Comparison of ENCODE assay signal across 8 mouse cellular contexts in genomic region chr8:10978377-10978776, GRCm38 (mm10). TPM values are rescaled to one million over a fixed set of nuclear protein-coding genes. Genes with fewer than 3 reads are reported as not detected.
A peak's percentile ranks its signal among the peaks of the same experiment; 100 is the strongest.
DNase-seq lines count a peak whose midpoint lies in the region; ATAC-seq lines count a peak whose summit lies in the region.

No protein-coding gene starts in this region.

- H3K9ac ChIP-seq in embryonic facial prominence, embryonic 14.5 days (ENCODE audit: low read depth, low read length): 0 out of 2 replicates have a peak overlapping the region, but pooled peaks have one; percentile 26

- H3K4me3 ChIP-seq in embryonic facial prominence, embryonic 14.5 days (ENCODE audit: low read depth, low read length): no peak overlapping the region

- WGBS in embryonic facial prominence, embryonic 14.5 days: 40% methylated on average over 20 of the region's 21 CpGs

- ATAC-seq in embryonic facial prominence, embryonic 14.5 days (ENCODE audit: low read depth): no peak

- H3K27ac ChIP-seq in embryonic facial prominence, embryonic 14.5 days (replicated peaks; ENCODE audit: low read depth, low read length): peak overlapping the region; percentile 74

- H3K36me3 ChIP-seq in embryonic facial prominence, embryonic 14.5 days (ENCODE audit: control insufficient read depth, insufficient read depth, low read length): no peaks in the 10 kb centered on the region

- H3K4me1 ChIP-seq in embryonic facial prominence, embryonic 14.5 days (ENCODE audit: control insufficient read depth, insufficient read depth, low read length): peaks cover 37% of the 10 kb centered on the region

- no peaks in the 10 kb centered on the region for H3K9me3 ChIP-seq in embryonic facial prominence, embryonic 14.5 days (ENCODE audit: control insufficient read depth, low read length)

- DNase-seq in retina, postnatal 1 day: peak; percentile 60
- DNase-seq in retina, embryonic 14.5 days (ENCODE audit: low spot score): no peak
- peak; percentile 85 for DNase-seq in embryonic facial prominence, embryonic 14.5 days (ENCODE audit: low spot score)
- DNase-seq in heart, postnatal 36 days: peak; percentile 39 to 45
- DNase-seq in layer of hippocampus, postnatal 10 days (ENCODE audit: low spot score in 2 of 2): peak; percentile 50 to 57
- peak; percentile 84 for DNase-seq in lung, postnatal 14 days
- peak; percentile 48 to 50 for DNase-seq in urinary bladder, adult 18-20 months (ENCODE audit: low spot score in 2 of 2)
- DNase-seq in natural killer cell, adult 2 months (ENCODE audit: low spot score in 2 of 2): no peak

- 0 out of 2 replicates have a peak overlapping the region, but pooled peaks have one; percentile 10 for H3K4me2 ChIP-seq in embryonic facial prominence, embryonic 14.5 days (ENCODE audit: low read depth, low read length)

- 0 out of 2 replicates have a peak, but pooled peaks cover 4% of the 10 kb centered on the region for H3K27me3 ChIP-seq in embryonic facial prominence, embryonic 14.5 days (replicated peaks; ENCODE audit: control insufficient read depth, insufficient read depth, low read length)

- intact Hi-C loops in heart, postnatal 36 days (cut with DNase I): no loop called here

RNA-seq across cellular contexts. Expression of gene Irs2, which starts 29.9 kb away (rescaled TPM):
- 5.4 and 5.9 TPM in 2 replicates for polyA plus RNA-seq in embryonic facial prominence, embryonic 14.5 days (2014; fragmentation: Nextera tagmentation; extraction: Ambion mirVana)
- total RNA-seq in heart, postnatal 36 days (2021): 10 to 100 TPM; 13.2 to 33.5 TPM
- 10 to 100 TPM; 44.9 to 54.0 TPM for total RNA-seq in layer of hippocampus, postnatal 10 days (2021)

Comparison
In these comparisons a context has a peak if more than half of its experiments do, and no peak if none do; other contexts are left out.
1. DNase-seq: peak in retina, postnatal 1 day (single experiment), embryonic facial prominence, embryonic 14.5 days (single experiment), heart, postnatal 36 days (2 of 2), layer of hippocampus, postnatal 10 days (2 of 2), lung, postnatal 14 days (single experiment) and urinary bladder, adult 18-20 months (2 of 2); none in retina, embryonic 14.5 days (single experiment) and natural killer cell, adult 2 months (0 of 2).